Mouse (Mus musculus) frontal cortex, postnatal 25 days (tissue): ENCODE data around the gene Psip1.
"Not testable (repeated sequence)": the region's sequence is repeated elsewhere in the genome, so short reads cannot be mapped to it uniquely, and the experiment has no call there.

Experiments
- DNase-seq, 2 experiments: peaks; one replicate each; pipeline ENCODE4 v3.0.0; 2022; ENCODE audit warnings: low spot score in 2 of 2

Psip1 gene

GRCm38 (mm10) chr4:83501037-83501430 lies 14.8 kb upstream of the Psip1 start:
- no peak for DNase-seq

DNA sequence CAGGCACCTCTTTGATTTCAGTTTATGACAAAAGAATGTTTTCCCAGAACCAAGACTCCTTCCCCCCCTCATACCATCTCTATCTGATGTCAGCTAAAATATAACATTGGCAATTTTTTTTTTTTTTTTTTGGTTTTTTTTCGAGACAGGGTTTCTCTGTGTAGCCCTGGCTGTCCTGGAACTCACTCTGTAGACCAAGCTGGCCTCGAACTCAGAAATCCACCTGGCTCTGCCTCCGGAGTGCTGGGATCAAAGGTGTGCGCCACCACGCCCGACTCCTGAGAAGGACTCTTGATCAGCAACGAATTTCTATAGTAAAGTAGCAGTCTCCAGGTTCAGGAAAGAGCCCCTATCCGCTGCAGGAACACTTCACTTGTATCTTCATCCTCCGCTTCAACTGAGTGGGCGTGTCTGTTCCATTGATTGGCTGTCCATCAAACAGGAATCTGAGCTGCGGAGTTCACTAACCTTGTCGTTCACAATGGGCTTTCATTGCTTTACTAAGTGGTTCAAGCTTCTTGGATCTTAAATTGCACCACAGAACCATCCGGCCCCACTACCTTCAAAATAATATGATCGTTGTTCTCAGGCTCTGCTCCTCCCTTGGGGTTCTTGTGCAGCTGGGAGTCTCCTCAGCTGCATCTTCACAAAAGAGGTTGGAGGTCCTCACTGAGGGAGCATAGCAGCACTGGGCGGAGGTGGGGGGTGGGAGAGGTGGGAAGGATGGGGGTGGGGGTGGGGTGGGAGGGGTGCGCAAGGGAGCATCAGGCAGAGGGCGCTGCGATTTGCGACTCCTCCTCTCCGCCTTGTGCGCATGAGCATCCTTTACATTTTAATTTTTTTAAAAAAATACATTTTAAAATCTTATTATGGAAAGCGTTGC lies 14.1 kb upstream of the Psip1 start:
- no peak for DNase-seq

DNA sequence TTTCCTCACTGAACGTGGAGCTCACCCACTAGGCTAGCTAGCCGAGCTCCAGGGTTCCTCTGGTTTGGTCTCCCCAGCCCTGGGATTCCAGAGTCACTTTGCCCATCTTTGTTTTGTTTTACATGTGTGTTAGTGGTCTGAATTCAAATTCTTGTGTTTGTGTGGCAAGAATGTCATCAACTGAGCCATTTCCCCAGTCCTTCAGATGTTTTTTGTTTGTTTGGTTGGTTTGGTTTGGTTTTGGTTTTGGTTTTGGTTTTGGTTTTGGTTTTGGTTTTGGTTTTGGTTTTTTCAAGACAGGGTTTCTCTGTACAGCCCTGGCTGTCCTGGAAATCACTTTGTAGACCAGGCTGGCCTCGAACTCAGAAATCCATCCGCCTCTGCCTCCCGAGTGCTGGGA lies 10.8 kb upstream of the Psip1 start:
- not testable (repeated sequence) for DNase-seq

DNA sequence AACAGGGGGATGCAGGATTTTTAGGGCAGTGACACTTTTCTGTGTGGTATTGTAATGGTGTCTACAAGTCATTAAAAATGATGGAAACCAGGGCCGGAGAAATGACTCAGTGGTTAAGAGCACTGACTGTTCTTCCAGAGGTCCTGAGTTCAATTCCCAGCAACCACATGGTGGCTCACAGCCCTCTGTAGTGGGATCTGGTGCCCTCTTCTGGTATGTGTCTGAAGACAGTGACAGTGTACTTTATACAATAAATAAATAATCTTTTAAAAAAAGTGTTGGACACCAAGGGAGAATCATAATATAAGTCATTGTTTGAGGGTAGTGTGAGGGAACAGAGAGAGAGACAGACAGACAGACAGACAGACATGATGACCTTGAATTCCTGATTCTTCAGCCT lies 6.9 kb upstream of the Psip1 start:
- no peak for DNase-seq

GRCm38 (mm10) chr4:83489121-83489520 lies 2.9 kb upstream of the Psip1 start:
- DNase-seq: no peak

GRCm38 (mm10) chr4:83485735-83486116 lies 533 bp downstream of the Psip1 start:
- DNase-seq: peak; percentile 68 to 69

DNA sequence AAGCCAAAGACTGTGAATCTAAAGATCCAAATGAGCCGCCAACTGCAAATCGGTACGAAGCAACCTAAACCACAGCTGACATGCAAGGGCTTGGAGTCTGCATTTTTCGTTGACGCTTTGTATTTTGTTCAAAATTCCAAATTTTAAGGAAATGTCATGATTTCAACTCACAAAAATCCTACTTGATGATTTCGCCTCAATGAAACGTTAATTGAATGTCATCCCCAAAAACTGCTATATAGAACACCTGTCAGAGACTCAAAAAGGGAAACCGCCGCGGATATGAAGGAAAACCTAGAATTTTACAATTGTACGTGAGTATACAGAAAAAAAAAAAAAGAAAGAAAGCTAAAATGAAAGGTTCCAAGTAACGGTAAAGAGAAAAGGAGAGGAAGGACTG lies 1.0 kb downstream of the Psip1 start:
- DNase-seq: no peak

DNA sequence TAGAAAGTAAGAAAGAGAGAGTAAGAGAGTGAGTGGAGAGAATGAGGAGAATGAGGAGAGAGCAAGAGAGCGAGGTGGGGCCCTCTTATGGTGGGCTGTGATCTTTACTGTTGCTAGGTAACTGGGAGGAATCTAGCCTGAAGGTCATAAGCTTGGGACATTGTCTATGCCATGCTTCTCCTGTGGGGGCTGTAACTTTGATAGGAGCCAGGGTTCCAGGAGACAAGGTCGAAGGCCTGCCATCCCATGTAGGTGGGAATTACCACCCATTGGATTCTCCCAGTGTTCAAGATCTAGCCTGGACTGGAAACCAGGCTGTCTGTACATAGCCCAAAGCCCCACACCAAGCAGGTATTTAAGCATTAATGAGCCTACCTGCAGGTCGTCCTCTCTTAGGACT lies 18.1 kb downstream of the Psip1 start:
- no peak for DNase-seq

GRCm38 (mm10) chr4:83467615-83468014 lies 18.6 kb downstream of the Psip1 start:
- DNase-seq: no peak

DNA sequence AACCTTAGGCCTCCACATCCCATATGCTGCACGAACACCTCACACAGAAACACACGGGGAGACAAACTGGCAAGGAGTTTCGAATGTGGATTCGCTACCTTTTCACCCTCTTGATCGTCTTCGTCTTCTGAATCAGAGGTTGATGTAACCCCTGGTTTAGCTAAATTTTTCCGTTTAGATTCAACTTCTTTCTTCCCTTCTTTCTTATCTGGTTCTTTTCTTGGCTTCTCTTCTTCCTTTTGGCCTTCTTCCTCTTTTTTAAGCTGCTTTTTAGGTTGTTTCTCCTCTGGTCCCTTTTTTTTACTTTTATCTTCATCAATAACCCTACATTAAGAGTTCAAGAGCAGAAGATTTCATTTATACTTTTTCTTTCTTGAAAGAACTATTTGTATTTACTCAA lies 21.4 kb downstream of the Psip1 start:
- DNase-seq: no peak

DNA sequence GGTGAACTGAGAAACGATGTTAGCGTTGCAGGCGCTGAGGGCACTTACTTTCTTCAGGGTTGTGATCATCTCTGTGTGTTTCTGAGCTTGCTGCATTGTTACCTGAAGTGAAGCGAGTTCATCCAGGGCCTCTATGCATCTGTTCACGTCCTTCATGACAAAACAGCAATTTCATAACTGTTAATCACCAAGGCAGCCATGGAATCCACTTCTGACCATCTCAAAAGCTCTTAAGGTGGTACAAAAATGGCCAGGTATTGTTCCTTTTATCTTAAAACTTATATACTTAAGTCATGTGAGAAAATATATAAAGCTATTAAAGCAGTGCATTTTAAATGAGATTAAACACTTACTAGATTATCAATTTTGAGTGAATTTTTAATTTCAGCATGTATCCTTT lies 26.2 kb downstream of the Psip1 start:
- no peak for DNase-seq

- no peak for DNase-seq
Measured at GRCm38 (mm10) chr4:83450785-83451184, 35.5 kb downstream of the Psip1 start.

- DNase-seq: no peak
Measured at GRCm38 (mm10) chr4:83441050-83441449, 45.2 kb downstream of the Psip1 start.

DNA sequence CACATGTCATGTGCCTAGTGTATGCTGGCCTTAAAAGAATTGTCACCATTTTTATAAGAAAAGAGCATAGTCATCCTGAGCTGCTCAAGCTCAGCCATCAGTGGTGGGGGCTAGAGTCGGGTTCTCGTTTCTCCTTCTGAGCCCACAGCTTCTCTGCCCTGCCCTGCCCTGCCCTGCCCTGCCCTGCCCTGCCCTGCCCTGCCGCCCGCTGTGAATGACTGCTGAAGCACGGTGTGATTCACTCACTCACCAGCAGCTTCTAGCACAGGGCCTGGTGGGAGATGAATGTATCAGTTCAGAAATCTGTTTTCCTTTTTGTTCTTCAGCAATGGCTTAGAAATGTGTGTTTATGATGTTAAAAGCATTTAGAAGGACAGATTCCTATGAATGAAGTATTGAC lies 47.2 kb downstream of the Psip1 start:
- DNase-seq: no peak

DNA sequence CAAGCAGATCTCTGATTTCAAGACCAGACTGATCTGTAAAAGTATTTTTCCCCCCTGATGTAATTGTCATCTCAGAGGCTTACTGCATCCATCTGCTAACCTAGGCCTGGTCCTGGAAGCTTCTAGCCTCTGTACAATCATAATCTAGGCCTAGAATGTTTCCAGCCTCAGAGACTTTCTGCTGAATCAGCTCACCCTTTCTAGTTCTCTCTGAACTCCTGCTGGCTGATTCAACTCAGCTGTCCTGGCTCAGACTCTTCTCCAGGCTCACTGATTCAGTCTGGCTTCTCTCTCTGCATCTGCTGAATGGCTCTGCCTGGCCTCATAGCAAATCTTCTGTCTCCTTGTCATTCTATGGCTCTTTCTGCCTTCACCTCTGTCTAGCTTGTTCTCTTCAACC lies 48.1 kb downstream of the Psip1 start:
- no peak for DNase-seq

DNA sequence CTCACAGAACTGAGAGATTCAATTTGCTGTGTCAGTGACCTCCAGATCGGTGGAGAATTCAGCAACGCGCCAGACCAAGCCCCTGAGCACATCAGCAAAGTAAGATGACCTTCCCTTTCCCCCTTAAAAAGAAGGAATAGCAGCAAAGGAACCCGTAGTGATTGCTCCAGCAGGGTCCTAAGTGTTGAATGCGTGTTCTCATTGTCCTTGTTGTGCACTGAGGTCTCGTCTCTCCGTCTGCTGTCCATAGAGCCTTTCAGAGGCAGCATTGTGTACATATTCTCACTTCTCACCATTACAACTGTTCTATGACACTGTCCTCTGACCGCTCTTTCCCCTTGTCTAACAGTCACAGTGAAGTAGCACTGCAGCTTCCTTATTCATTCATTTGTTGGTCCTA lies 49.9 kb downstream of the Psip1 start:
- no peak for DNase-seq

DNA sequence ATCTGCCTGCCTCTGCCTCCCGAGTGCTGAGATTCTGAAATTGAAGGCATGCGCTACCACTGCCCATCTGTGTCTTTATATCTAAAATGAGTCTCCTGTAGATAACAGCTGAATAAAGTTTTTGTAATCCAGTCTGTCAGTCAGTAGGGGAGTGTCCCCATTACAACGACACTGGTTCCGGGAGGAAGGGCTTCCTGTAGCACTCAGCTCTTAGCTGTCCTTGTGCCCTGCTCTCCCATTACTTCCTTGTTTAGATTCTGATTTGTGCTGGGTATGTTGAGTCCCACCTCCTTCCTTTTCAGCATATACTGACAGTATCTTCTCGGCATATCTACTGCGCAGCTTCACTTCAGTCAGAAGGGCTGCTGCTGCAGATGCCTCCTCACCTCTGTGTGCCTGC lies 53.4 kb downstream of the Psip1 start:
- DNase-seq: no peak

- DNase-seq: no peak
Measured at GRCm38 (mm10) chr4:83431950-83432349, 54.3 kb downstream of the Psip1 start.

DNA sequence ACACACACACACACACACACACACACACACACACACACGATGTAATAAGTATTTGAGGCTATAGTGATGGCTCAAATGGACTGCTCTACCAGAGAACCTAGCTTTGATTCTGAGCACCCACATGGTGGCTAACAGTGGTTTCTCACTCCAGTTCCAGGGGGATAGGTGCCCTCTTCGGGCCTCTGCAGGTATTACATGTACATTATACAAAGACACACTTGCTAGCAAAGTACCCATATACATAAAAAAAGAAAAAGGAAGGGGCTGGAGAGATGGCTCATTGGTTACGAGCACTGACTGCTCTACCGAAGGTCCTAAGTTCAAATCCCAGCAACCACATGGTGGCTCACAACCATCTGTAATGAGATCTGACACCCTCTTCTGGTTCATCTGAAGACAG lies 57.4 kb downstream of the Psip1 start:
- DNase-seq: no peak

DNA sequence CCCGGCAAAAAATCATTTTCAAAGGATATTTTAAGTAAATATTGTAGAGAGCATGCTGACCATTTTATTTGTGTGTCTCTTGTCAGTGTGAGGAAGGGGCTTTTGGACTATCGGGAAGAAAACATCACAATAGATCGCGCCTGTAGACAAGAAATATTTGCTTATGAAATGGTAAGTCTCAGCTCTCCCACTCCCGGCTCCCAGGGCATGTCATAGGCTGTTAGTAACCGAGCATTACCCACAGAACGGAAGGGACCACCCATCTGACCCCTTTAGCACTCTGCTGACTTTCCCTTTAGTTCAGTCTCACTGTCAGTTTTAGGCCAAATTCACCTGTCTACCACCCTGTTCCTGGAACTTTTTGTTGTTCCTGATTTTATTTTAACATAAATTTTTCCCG lies 58.6 kb downstream of the Psip1 start:
- no peak for DNase-seq

GRCm38 (mm10) chr4:83427141-83427540 lies 59.1 kb downstream of the Psip1 start:
- no peak for DNase-seq

GRCm38 (mm10) chr4:83425119-83425518 lies 61.1 kb downstream of the Psip1 start:
- DNase-seq: no peak

DNA sequence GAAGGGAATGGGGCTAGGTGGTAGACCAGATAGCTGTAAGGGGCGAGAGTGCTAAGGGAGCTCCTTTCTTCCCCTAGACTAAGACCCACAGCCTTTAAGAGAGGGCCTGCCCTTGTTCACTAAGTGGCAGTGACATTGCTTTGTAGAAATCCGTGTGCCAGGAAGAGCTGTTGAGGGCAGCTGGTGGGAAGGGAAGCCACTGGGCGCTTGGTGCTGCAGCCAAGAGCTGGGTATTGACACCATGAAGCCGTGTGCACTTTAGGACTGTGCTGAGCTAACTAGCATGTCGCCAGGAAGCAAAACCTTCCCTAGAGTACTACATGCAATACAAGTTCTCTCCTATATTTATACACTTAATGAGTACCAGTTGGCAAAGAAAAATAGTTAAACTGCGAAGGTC lies 62.6 kb downstream of the Psip1 start:
- DNase-seq: no peak

DNA sequence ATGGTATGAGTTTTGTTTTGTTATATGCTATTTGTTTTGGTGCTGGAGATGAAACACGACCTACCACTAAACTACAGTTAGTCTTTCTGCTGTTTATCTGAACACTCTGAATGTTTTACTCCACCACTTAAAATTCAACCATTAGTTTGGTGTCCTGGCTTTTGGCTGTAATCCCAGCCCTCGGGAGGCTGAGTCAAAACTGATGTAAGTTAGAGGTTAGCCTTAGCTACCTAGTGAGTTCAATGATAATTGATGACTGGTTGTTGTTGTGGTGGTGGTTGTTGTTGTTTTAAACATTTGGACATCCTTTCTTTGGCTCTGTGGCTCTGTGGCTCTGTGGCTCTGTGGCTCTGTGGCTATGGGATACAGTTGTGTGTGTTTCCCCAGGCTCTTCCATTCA lies 67.5 kb downstream of the Psip1 start:
- no peak for DNase-seq
